Mouse (Mus musculus) right cerebral cortex, postnatal 14 days (tissue): ENCODE data around the gene Nr1h4.
"Not testable (repeated sequence)": the region's sequence is repeated elsewhere in the genome, so short reads cannot be mapped to it uniquely, and the experiment has no call there.

Experiments used
- DNase-seq: peaks from one replicate; pipeline ENCODE4 v3.0.0; 2022

The Nr1h4 gene

DNA sequence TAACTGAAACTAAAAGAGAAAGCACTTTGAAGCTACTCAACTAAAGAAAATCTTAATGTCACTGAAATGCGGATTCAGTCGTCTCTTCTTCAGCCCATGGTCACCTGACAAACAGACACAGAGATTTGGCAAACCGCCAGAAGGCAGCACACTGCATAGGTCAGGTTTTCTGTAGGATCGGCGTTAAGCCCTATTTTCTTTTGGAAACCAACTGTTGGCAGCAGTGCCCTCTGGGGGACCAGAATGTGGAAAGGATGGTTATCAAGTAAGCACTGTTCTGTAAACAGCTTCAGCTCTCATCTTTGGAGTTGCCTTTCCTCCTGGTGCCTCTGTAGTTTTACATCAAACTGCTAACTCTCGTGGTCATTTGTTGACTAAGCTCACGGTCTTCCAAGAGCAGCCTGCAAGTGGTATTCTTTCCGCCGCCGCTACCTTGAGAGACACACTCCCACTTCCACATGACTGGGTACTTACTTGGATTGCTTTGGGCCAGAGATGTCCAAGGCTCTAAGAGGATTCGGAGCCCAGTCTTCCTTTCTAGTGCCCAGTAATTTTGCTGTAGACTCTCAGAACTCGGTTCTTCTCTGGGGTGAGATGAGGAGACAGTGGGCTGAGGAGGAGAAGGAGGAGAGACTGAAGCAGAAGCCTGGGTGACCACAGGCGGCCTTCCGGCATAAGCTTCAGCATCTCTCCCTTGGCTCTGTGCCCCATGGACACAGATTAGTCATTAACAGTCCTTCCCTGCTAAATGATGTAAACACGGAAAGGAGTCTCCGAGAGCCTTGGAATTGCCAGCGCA is at the start of gene Nr1h4:
Gene Nr1h4, minus strand, starts transcription at position 657 of the 799 bp plus-strand sequence.
- no peak for DNase-seq

DNA sequence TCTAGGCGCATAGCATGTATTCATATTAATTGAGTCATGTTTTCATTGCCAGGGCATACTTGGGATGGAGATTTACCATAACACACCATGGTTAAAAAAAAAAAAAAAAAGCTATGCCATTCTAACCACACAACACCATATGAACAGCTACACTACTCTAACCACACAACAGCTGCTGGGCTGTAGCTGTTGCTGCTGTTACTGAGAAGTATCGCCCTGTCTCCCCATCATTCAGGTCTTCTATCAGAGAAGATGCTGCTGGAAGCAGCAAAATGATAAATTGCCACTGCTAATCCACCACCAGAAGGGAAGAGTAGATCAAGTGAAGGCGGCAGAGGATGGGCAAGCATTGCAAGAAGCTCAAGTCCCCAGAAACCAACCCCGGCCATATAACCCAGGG is 45.4 kb upstream of the Nr1h4 start:
- DNase-seq, result no peak

DNA sequence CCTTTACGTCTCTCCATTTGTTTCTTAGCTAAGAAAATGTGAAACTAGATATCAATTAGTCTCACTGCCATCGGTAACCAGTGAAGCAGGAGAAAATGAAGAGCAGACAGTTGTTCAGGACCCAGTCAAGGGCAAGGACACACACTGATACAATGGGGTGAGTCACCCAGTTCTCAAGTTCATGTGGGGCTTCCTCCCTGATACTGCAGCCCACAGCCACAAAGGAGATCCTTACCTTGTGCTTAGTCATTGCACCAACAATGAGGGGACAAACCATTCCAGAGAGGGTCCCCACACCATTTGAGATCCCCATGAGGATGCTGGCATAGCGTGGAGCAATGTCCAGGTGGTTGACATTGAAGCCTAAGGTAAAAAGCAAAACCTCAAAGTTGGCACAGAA is 44.3 kb upstream of the Nr1h4 start:
- DNase-seq, result no peak

DNA sequence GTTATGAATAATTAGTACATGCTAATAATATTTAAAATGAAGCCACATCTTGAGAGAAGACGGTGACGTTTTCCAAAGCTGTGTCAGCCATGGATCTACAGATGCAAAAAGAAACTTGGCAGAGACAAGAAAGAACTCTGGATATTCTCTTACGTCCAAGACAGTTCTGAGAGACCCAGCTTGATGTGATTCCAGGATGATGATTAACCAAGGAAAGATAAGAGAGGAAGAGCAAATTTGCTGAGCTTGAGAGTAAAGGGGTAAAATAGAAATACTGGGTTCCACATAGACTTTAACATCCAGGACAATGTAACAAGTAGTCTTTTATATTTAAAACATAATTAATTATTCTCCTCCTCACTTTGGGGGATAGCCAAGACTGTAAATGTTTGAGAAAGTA is 40.0 kb upstream of the Nr1h4 start:
- DNase-seq, result no peak

DNA sequence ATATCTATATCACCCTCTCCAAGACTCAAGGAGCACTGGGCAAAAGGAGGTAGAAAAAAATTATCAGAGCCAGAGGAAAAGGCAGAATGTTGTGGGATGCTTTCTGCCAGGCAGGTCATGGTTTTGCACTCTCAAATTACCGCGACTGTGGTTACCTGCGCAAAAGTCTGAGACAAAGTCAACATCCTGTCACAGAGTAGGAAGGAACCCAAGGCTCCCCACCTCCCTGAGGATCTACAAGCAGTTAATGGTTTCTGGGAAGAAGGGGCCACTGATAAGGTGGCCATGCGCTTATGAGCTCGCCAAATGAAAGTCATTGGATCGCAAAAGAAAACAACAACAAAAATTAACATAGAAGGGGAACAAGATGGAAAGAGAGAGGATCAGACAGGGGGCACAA is 39.6 kb upstream of the Nr1h4 start:
- no peak for DNase-seq

DNA sequence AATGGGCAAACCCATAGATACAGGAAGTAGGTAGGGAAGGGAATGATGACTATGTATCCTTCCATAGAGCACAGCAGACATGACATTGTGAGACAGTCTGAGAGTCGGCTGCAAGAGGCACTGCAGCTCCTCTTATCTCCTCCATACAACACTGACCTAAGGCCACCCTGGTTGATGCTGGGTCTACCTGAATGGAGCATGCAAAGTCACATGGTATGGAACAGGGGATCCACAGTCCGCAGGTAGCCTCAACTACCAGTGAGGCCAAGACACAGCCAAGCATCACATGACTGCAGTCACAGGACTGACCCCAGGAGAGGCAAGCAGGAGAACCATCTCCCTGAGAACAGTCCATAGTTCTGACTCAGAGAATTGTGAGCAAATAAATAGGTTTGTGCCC is 34.0 kb upstream of the Nr1h4 start:
- no peak for DNase-seq

DNA sequence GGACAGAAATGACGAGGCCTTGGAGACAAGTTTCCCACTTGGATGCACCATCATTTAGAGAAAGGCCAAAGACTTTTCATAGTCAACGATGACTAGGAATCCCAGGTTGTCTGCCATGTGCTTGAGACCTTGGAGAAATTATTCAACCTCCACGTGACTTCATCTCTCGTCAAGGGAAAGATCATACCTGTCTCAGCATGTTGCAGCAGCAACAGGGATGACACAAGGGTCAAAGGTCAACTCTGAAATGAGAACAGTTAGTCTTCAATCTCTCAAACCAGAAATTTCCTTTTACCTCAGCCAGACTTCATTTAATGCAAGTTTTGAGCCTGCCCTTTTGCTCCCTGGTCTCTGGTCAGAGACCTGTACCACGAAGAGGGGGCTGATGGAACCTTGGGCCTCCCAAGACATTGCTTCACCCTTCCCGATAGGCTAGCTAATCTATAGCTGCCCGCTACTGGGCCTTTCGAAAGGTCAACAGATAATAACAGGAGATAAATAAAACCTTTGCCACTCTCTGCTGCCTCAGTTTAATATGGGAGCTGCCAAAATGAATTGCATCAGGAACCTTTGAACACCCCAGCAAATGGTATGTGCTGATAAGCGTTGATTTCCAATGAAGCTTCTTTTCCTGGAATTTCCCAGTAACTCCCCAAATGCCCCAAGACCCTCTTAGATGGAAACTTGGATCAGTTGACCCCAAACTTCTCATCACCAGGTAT is 32.1 kb upstream of the Nr1h4 start:
- no peak for DNase-seq

DNA sequence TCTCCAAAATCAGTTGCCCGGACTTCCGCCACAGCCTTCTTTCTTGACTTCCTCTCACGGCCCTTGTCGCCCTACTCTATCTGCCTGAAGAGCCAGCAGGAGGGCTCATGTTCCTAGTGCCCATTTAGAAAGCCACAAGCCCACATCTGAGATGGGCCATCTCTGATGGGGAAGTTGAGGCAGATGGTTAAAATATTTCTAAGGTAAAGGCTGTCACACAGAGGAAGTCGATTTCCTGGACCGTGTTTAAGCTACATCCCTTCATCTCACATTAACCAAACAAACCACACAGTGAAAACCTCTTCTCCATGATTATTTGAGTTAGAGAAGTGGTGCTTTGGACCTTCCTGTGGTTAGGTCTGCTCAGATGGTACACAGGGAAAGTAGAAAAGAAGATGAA is 28.7 kb upstream of the Nr1h4 start:
- no peak for DNase-seq

DNA sequence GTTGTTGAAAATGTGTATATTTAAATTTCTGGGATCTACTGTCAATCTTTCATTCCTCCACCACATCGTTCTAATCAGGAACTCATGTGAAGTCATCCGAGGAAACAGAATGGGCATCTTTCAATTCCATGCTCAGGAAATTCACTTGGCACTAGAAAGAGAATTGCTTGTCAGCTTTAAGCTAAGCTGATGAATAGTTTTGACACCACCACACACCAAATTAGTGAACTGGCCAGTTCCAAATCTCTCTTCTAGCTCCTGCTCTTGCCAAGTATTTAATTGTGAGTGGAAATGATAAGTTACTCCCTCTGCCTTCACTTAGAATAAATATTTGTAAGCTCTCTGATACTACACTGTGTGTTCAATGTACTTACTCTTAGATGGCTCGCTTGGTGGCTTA is 26.0 kb upstream of the Nr1h4 start:
- no peak for DNase-seq

DNA sequence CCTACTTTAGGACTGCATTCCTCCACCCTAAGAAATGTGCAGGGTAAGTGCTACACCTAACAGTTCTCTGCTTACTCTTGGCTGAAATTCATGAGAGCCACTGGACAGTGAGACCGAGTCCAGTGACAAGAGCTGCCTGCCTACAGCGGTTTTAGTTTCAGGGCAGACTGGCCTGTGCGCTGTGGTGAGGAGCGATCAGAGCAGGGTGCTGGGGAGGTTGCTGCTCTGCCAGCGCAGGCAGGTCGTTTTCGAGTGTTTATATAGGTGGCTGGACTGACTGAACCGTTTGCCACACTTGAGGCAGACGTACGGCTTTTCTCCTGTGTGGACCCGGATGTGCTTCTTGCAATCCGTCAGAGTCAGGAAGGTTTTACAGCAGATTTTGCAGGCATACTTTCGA is 21.5 kb upstream of the Nr1h4 start:
- not testable (repeated sequence) for DNase-seq

DNA sequence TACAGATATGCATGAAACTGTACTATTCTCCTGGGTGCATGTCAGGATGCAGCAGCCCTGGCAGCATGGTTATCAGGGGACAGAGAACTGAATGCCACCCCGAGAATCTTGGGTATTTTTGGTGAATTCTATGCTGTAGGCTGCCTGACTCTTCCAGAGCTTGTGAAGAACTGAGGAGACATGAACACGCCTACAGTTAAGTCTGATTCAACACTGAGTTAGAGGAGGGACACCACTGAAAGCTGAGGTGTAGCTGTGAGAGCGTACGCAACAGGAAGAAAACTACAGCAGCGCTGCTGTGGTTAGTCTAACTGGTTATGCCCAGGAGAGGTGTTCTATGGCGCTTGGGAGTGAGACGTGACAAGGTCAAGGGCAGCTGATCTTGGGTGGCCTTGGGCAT is 20.5 kb upstream of the Nr1h4 start:
- DNase-seq, result not testable (repeated sequence)

DNA sequence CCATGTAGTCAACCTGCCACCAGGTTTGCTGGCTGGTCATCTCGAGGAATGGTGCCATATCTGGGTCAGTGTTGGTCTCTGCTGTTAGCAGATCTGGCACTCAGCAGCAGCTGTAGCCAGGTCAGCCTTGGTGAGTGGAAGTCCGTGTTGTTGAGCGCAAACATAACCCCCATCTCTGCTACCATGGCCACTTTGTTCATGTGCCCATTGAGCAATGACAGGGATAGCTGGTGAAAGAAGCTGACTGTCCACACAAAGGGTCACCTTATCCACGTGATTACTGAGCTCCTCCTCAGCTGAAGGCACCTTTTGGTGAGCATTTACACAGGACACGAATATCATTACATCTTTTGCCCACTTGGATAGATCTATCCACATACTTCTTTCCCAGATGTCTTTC is 19.6 kb upstream of the Nr1h4 start:
- DNase-seq, result no peak

DNA sequence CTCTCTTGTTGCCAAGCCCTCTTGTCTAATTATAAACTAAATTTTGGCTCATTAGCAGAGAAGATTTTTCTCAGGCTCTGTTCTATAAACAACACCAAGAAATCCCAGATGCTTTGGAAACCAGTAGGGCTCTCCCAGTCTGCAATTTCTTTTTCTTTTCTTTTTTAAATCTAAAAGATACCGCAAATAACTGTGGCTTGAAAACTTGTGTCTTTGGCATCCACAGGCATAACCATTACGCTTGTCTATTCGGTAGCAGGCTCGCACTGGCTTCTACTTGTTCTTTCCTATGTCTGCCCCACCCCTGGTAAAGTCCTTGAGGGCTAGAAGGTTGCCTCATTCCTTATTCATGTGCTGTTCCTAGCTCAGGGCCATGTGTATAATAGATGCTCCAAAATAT is 18.3 kb upstream of the Nr1h4 start:
- no peak for DNase-seq

DNA sequence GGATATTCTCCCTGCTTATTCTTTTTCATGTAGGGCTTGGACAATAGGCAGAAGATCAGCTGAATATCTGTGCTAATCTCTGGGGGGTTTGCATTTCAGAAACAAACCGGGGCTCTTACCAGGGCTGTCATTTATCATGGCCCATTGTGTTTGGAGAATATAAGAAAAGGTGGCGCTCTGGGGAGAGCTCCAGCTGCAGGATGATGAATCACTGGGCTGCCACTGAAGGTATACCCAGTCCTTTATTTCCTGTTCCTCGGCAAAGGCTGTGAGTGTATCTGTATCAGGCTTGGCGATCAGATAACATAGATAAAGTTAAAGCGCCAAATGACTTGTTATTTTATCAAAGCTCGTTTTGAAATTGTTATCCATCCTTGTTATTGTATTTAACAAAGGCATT is 14.6 kb upstream of the Nr1h4 start:
- no peak for DNase-seq

DNA sequence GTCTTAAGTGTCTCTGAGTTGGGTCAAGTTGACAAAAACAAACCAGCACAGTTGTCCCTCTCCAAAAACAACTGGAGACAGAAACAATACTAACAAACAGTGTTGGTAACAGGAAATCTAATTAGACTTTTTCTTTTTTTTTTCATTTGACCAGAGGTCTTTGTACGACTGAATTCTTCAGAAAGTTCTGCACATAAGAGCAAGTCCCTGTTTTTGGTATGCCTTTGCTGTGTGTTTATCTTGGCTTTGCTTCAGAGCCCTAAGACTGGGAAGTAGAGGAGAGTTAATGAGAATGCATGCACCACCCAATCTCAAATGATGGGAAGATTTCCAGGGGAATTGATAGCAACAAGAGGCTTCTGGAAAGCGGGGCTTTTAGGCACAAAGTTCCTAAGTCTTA is 13.6 kb upstream of the Nr1h4 start:
- no peak for DNase-seq

DNA sequence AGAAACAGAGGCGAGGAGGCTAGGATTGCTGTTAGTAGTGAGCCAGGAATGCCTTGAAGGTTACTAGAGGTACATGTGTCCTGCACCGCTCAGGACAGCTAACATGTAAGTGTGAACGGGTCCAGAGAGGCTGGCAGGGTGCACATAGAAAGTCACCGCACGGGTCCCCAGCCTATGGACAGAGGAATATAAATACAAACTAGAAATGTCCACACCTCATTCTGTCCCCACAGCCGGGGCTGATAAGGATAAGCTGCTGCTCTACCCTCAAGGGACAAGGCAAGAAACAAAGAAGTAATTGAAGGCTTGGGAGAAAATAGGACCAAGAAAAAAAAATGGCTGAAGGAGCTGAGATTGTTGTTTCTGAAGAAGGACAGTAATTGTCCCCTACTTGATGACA is 10.5 kb upstream of the Nr1h4 start:
- DNase-seq, result no peak

DNA sequence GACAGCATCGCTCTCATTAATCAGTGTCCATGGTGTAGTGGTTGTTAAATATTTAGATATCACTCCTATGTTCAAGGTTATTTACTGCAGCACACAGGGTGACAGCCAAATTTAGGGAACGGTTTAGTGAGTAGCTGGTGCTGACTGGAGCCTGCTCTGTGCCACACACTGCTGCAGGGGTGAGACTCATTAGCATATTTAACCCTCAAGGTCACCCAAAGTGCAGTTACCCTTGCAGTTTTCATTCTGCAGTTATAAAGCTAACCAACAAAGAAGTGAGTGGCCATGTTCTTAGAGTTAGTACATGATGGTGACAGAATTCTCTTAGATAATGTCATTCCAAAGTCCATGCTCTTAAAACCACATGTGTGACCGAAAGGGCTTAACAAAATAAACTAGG is 8.9 kb upstream of the Nr1h4 start:
- DNase-seq, result no peak

DNA sequence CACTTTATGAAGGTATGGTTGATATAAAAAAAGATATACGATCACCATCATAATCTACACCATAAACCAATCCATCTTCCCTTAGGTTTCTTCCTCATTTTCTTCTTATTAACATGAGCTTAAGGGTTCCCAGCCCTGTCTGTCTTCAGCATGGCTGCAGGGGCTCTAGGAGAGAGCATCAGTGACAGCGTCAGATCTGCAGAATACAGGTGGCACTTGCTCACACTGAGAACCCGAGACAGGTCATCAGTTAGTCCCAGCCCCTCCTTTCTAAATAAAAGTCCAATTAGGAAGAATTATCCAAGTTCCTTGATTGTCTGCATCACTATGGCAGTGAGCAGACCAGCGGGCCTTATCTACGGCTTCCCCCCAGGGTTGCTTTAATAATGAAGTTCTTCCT is 934 bp downstream of the Nr1h4 start:
- no peak for DNase-seq

DNA sequence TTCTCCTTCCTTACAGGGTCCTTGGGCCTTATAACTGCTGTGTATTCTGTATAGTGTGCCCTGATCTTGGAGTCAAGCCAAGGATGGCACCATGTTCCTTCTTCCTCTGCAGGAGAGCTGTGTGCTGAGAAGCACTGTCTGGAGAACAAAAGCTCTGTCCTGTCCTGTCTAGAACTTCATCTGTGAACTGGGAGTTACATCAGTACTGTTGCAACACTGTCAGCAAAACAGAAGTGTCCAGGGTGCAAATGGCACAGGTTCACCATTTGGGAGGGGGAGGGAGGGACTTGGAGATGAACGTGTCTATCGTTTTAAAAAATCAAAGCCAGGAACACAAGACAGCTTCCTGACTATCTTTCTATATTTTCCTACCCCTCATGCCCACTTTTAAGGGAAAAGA is 1.4 kb downstream of the Nr1h4 start:
- DNase-seq, result no peak

DNA sequence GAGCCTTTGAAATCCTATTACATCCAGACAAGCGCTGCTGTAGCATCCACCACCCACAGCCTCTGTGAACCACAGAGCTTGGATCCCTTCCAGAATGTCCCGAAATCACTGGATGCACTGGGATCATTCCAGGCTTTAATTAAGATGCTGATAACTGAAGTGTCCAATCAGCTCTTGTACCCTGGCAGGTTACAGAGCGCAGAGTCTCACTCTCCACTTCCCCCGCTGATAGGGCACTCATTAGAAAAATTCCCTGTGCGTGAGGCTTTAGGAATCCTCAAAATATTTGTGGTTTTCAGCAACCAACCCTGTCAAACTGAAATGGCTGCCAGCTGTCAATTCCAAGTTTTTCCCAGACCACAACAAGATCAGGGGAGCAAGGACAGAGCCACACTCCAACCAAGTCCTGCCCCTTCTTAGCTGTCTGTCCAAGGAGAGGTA is 2.2 kb downstream of the Nr1h4 start:
- no peak for DNase-seq

DNA sequence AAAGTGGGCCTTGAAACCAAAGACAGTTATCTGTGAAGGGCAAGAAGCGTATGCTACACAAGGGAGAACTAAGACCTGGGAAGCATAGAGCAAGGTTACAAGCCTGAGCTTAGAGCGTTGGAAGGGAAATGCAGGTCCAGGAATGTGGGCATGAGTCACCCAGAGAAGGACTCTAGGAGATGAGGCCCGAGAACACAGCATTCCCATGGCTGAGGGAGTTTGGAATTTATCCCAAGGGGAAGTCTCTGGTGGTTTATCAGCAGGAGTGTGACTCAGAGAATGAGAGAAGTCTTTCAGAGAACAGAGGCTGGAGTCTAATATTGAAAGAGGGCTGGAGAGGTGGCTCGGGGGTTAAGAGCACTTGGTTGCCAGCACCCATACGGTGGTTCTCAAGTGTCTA is 6.3 kb downstream of the Nr1h4 start:
- no peak for DNase-seq

DNA sequence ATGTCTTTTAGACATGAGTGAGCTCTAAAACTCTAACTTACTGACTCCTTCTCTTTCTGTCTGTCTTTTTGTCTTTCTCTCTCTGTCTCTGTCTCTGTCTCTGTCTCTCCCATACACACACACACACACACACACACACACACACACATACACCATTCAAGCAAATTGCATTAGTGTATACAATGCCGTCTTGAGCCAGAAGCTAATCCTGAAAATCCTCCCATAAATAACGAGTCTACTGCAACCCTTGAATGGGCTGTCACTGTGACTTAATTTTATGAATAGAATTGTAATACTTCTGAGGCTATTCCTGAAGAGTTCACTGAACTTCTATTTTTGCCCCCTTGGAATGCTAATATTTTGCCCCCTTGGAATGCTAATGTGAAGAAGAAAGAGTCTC is 7.6 kb downstream of the Nr1h4 start:
- DNase-seq, result no peak

DNA sequence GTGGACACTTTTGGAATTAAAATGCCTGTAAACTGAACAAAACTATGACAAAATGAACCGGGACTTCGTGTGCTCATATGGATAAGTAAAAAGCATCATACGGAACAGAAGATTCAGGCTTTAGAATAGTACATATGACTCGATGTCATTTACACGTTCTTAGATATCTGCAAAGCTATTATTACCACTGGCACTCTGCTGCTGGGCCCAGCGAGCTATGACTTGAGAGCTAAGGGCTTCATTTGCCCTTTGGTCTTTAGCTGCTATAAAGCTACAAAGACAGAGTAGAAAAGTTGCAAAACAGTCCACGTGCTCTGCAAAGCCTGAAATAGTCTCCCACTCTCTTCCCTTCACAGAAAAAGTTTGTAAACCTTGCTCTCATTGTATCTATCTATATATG is 10.9 kb downstream of the Nr1h4 start:
- no peak for DNase-seq

DNA sequence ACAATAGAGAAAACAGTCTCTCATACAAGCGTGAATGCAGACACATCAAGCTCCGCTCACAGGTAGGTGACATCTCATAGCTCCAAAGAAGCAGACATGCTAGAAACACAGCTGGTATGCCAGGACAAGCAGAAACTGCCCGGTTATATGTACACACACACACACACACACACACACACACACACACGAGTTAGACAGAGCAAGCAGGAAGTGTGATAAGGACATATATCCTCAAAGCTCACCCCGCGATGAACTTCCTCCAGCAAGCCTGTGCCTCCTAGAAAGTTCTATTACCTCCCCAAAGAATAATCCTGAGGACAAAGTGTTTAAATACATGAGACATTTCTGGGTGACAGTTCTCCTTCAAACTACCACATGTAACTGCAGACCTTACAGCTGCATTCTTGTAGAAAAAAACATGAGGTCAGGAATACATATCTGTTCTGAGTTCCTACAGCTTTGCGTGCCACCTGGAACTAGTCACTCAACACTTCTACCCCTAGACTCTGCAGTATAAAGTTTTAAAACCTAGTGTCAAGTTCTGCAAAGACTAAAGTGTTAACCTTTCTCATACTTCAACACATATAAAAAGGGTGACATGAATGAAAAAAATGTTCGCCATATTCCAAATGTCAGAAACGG is 11.5 kb downstream of the Nr1h4 start:
- no peak for DNase-seq
